Mouse (Mus musculus) CD4-positive, CD25-positive, alpha-beta regulatory T cell, adult 2 months (primary cell): ENCODE results near the gene Helt.
A peak's percentile ranks its signal among the peaks of the same experiment; 100 is the strongest.
"Not testable (repeated sequence)": the region's sequence is repeated elsewhere in the genome, so short reads cannot be mapped to it uniquely, and the experiment has no call there.

Experiments
- DNase-seq: peaks from one replicate; pipeline ENCODE4 v3.0.0-alpha.2; 2012; ENCODE audit warnings: low read depth, low spot score

Gene Helt

GRCm38 (mm10) chr8:46296551-46296950 lies 2.1 kb upstream of the Helt start:
- DNase-seq, result no peak

GRCm38 (mm10) chr8:46295951-46296350 lies 1.5 kb upstream of the Helt start:
- no peak for DNase-seq

GRCm38 (mm10) chr8:46295101-46295534 lies 647 bp upstream of the Helt start:
- no peak for DNase-seq

- no peak for DNase-seq
Observed at GRCm38 (mm10) chr8:46293741-46294151, 725 bp downstream of the Helt start.

GRCm38 (mm10) chr8:46293201-46293600 lies 1.3 kb downstream of the Helt start:
- no peak for DNase-seq

- no peak for DNase-seq
Observed at GRCm38 (mm10) chr8:46291931-46292675, 2.4 kb downstream of the Helt start.

GRCm38 (mm10) chr8:46289274-46289673 lies 5.2 kb downstream of the Helt start:
- no peak for DNase-seq

- DNase-seq, result no peak
Observed at GRCm38 (mm10) chr8:46288021-46288420, 6.5 kb downstream of the Helt start.

GRCm38 (mm10) chr8:46285980-46286379 lies 8.5 kb downstream of the Helt start:
- no peak for DNase-seq

GRCm38 (mm10) chr8:46281536-46281935 lies 12.9 kb downstream of the Helt start:
- peak; percentile 68 for DNase-seq

- no peak for DNase-seq
Observed at GRCm38 (mm10) chr8:46276939-46277338, 17.5 kb downstream of the Helt start.

GRCm38 (mm10) chr8:46270741-46271140 lies 23.7 kb downstream of the Helt start:
- no peak for DNase-seq

GRCm38 (mm10) chr8:46270147-46270546 lies 24.3 kb downstream of the Helt start:
- no peak for DNase-seq

- no peak for DNase-seq
Observed at GRCm38 (mm10) chr8:46266801-46267200, 27.7 kb downstream of the Helt start.

- not testable (repeated sequence) for DNase-seq
Observed at GRCm38 (mm10) chr8:46264206-46264605, 30.3 kb downstream of the Helt start.

- DNase-seq, result no peak
Observed at GRCm38 (mm10) chr8:46257921-46258682, 36.4 kb downstream of the Helt start.

GRCm38 (mm10) chr8:46252456-46252855 lies 42.0 kb downstream of the Helt start:
- no peak for DNase-seq

- DNase-seq, result no peak
Observed at GRCm38 (mm10) chr8:46251561-46251960, 42.9 kb downstream of the Helt start.

GRCm38 (mm10) chr8:46246346-46246745 lies 48.1 kb downstream of the Helt start:
- no peak for DNase-seq

GRCm38 (mm10) chr8:46242946-46243345 lies 51.5 kb downstream of the Helt start:
- no peak for DNase-seq
